ENCODE assay signal across 8 mouse cellular contexts in the genomic region with DNA sequence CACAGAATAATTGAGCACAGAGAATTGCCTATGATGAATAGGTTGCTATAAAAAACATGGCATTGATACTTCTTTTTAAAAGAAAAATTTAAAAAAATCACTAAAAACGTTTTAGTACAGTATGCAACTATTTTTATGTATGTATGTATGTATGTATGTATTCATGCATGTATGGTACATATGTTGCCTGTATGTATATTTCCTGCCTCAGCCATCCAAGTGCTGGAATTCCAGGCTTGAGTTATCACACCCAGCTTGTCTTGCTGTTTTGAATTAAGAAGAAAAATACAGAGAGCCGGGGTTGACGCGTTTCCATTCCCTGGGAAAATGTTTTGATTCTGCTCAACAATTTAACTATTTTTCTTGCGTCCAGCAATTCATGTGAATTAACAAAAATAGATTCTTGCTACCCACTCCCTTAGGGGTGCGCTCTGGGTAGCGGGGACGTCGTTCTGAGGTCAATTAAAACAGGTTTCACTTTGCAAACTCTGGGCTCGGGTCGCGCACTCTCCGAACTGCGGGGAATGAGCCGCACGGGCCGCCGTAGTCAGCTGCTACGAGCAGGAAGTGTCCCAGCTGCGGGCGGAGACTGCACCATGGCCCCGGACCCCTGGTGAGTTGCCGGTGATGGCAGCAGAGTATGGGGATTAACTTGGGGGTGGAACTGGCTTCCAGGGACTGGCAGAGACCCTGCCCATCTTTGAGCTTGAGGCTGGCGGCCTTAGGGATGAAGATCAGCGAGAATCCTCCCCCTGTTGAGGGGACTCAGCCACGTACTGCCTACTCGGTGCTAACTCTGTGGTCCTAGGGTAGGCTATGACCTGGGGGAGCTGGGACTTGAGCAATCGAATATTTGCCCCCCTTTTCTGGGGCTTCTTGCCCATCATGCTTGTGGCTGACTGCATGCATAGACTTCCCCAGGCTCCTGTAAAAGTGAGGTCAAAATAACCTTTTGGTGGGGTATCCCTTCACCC. TPM values are rescaled to one million over a fixed set of nuclear protein-coding genes. Genes with fewer than 3 reads are reported as not detected.
DNase-seq lines count a peak whose midpoint lies in the region; ATAC-seq and TF ChIP-seq lines count a peak whose summit lies in the region.

A gene (plus strand): TSS at position 289 of the 974 bp plus-strand sequence.

- in situ Hi-C loops in Patski (cut with MboI; ENCODE audit: low pct_unique_long_range_greater_than_20kb) = no loop called here

- POLR2A ChIA-PET in Patski (lab: Charles Lee) = interaction anchor here (0.7 kb wide), 1 partner anchor 14 kb away, joined by 3 read pairs; no protein-coding TSS in a partner anchor

- no peaks in the 10 kb centered on the region for H3K9me3 ChIP-seq in hindbrain, embryonic 15.5 days

- under 1% methylated on average over 28 of the region's 28 CpGs for WGBS in hindbrain, embryonic 15.5 days

- peak within 1 kb of the TSS; percentile 87 for H3K4me3 ChIP-seq in hindbrain, embryonic 15.5 days

- peak; percentile 49 for DNase-seq in Patski (ENCODE audit: low read depth, low spot score)
- peak; percentile 97 to 99 for DNase-seq in cerebellum, postnatal 14 days
- peak; percentile 90 to 91 for DNase-seq in frontal cortex, postnatal 25 days (ENCODE audit: low spot score in 2 of 2)
- DNase-seq in left cerebral cortex, adult 11 months (ENCODE audit: low spot score) = peak; percentile 80
- DNase-seq in lung, postnatal 4 days = peak; percentile 95 to 96
- DNase-seq in retina, postnatal 7 days (ENCODE audit: low read depth, low spot score) = peak; percentile 76
- DNase-seq in urinary bladder, adult 2 months (ENCODE audit: low spot score) = peak; percentile 97

- H3K27ac ChIP-seq in hindbrain, embryonic 15.5 days (replicated peaks) = peak within 1 kb of the TSS; percentile 23; the same call in 1 of the 2 replicates

- peak within 1 kb of the TSS; percentile 88 for H3K9ac ChIP-seq in hindbrain, embryonic 15.5 days

- H3K4me1 ChIP-seq in hindbrain, embryonic 15.5 days (replicated peaks) = peaks cover 19% of the 10 kb centered on the region

- ATAC-seq in Patski = peak; percentile 68
- peak; percentile 80 for ATAC-seq in hindbrain, embryonic 15.5 days (ENCODE audit: low FRiP score, low read depth)

- no peaks in the 10 kb centered on the region for H3K27me3 ChIP-seq in Patski
- H3K27me3 ChIP-seq in hindbrain, embryonic 15.5 days = no peaks in the 10 kb centered on the region

- CTCF ChIA-PET in Patski (lab: Charles Lee) = no interaction called here

- peaks cover 13% of the 10 kb centered on the region for H3K36me3 ChIP-seq in hindbrain, embryonic 15.5 days

- TF ChIP-seq CTCF in Patski (IDR thresholded peaks at IDR 0.05) = no peak

- H3K4me2 ChIP-seq in hindbrain, embryonic 15.5 days = peak within 1 kb of the TSS; percentile 95

RNA-seq across cellular contexts. Expression of the gene that starts here (rescaled TPM):
- polyA plus RNA-seq in Patski (2021) = 64.8 TPM
- 58.0 and 59.5 TPM in 2 replicates for polyA plus RNA-seq in hindbrain, embryonic 15.5 days (2015; fragmentation: Nextera tagmentation; extraction: Ambion mirVana)
- polyA plus RNA-seq in urinary bladder, adult 2 months (2012; rRNA removed) = 41.6 and 43.6 TPM in 2 replicates

Comparison
In these comparisons a context has a peak if more than half of its experiments do, and no peak if none do; other contexts are left out.
1. Peak in every context shown above with its lines: DNase-seq, ATAC-seq, H3K4me3 ChIP-seq and H3K27ac ChIP-seq.